Mouse (Mus musculus): ENCODE data around the gene Chpf2. TPM values are rescaled to one million over a fixed set of nuclear protein-coding genes. Genes with fewer than 3 reads are reported as not detected.
A peak's percentile ranks its signal among the peaks of the same experiment; 100 is the strongest.

The Chpf2 gene
- polyA plus RNA-seq, 1 experiment from 2014 or later: 23.0 TPM

DNA sequence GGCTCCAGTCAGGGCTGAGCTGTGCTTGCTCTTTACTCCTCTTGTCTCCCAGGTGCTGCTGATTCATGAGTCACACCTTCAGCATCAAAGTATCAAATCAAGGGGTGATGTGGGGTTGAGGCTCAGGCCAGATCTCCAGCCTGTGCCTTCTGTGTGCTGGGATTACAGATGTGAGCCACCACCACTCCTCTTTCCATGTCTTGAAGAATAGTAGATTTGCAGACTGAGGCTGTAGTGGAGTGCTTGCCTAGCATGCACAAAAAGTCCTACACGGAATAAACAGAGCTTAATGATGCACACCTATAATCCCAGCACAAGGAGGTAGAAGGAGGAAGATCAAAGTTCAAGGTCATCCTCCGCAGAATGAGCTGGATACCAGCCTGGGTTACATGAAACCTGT is 29.8 kb upstream of the Chpf2 start, which contains the start of gene 4931409K22Rik:
Gene 4931409K22Rik, minus strand, starts transcription at position 101 of the 400 bp plus-strand sequence.
- no peak for ATAC-seq (ENCODE audit: insufficient number of reproducible peaks, insufficient read depth, low FRiP score, low TSS enrichment)
- H3K4me2 ChIP-seq (replicated peaks): no peak within 1 kb of the TSS
- no peaks in the 10 kb centered on the region; the same call in 1 of the 2 replicates for H3K27me3 ChIP-seq
- H3K9me3 ChIP-seq: no peaks in the 10 kb centered on the region
- no peak within 1 kb of the TSS for H3K27ac ChIP-seq
- no peaks in the 10 kb centered on the region for H3K36me3 ChIP-seq
- H3K4me3 ChIP-seq: no peak within 1 kb of the TSS
- WGBS: 76% methylated on average over 2 of the region's 2 CpGs
- H3K4me1 ChIP-seq: peaks cover 20% of the 10 kb centered on the region
- no peak within 1 kb of the TSS for H3K9ac ChIP-seq

DNA sequence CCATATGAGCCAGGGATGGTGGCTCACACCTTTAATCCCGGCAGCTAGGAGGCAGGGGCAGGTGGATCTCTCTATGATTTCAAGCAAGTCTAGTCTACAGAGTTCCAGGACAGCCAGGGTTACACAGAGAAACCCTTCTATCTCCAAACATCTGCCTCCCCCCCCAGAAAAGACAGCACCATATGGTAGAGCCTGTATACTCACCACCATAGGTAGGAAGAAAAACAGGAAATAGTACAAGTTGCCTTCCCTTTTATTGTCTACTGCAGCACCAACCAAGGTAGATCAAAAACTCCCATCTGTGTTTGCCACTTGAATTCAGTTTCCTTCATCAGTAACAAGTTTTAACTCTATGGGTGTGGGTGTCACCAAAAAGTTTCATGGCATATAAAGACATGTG is 10.6 kb upstream of the Chpf2 start:
- Histone ChIP-seq H3K27ac (no peak overlapping the region), H3K9me3 (no peaks in the 10 kb centered on the region), H3K27me3 (no peaks in the 10 kb centered on the region), H3K4me1 (peaks cover 8% of the 10 kb centered on the region), H3K9ac (peak overlapping the region; percentile 79), H3K36me3 (peaks cover 43% of the 10 kb centered on the region), H3K4me3 (peak overlapping the region; percentile 83; the same call in 1 of the 2 replicates), H3K4me2 (replicated peaks) (peak overlapping the region; percentile 78)
- 84% methylated on average over 1 of the region's 1 CpGs for WGBS
- ATAC-seq (ENCODE audit: insufficient number of reproducible peaks, insufficient read depth, low FRiP score, low TSS enrichment): no peak

DNA sequence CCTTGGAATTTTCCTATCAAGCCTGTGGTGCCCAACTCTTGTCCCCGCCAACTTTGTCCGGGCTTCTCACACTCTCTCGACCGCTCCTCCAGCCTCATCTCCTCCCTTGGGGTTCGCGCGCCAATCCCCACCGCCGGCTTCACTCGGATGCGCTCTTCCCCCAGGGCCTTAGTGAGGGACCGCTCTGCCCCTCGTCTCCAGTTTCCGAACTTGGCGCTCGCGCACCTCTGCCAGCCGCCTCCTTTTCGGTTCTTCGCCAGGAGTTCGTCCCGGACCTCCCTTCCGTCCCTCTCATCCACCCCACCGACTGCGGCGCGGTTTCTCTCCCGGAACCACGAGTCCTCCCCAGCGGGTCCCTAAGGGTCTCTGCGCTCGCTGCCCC is 9.7 kb upstream of the Chpf2 start:
- Histone ChIP-seq H3K27me3 (no peaks in the 10 kb centered on the region), H3K4me3 (peak overlapping the region; percentile 83), H3K4me1 (peaks cover 8% of the 10 kb centered on the region), H3K4me2 (replicated peaks) (peak overlapping the region; percentile 78), H3K27ac (peak overlapping the region; percentile 78), H3K9me3 (no peaks in the 10 kb centered on the region), H3K9ac (peak overlapping the region; percentile 79), H3K36me3 (peaks cover 35% of the 10 kb centered on the region)
- ATAC-seq (ENCODE audit: insufficient number of reproducible peaks, insufficient read depth, low FRiP score, low TSS enrichment): no peak
- WGBS: under 1% methylated on average over 32 of the region's 32 CpGs

DNA sequence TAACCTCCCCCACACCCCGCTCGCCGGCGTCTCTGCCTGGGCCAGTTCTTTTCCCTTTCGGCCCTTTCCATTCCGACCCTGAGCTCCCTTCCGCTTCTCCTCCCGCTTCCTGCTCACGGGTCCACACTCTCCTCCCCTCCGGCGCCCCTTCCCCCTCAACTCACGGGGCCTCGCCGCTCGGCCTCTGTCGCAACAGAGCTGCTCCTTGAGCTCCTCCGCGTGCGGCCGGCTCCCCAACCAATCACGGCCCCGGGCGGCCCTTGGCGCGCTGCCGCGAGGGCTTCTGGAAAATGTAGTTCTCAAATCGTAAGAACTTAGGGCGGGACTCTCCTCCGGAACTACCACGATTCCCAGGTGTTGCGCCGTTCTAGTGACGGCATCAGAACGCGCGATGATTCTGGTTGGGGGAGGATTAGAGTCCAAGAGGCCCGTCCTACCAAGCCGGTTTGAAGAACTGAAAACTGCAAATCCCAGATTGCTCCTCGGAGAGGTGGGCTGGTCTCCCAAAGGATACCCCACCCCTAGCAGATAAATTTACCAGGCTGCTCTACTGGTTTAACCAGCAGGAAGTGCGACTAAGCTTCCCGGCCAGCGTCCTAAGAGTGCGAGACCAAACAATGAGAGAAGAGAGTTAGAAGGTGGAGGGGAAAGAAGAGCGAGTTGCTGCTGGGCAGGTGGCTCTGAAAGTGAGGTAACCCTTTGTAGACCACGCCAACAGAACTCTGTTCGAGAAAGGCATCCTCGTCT is 9.2 kb upstream of the Chpf2 start, which contains the start of gene Abcf2:
Gene Abcf2, minus strand, starts transcription at position 285 of the 747 bp plus-strand sequence.
- Histone ChIP-seq H3K36me3 (peaks cover 29% of the 10 kb centered on the region), H3K27ac (peak within 1 kb of the TSS; percentile 78), H3K4me2 (replicated peaks) (peak within 1 kb of the TSS; percentile 78), H3K4me1 (peaks cover 8% of the 10 kb centered on the region), H3K9ac (peak within 1 kb of the TSS; percentile 79), H3K4me3 (peak within 1 kb of the TSS; percentile 83), H3K27me3 (no peaks in the 10 kb centered on the region), H3K9me3 (no peaks in the 10 kb centered on the region)
- peak; percentile 97 for ATAC-seq (ENCODE audit: insufficient number of reproducible peaks, insufficient read depth, low FRiP score, low TSS enrichment)
- WGBS: under 1% methylated on average over 48 of the region's 48 CpGs

DNA sequence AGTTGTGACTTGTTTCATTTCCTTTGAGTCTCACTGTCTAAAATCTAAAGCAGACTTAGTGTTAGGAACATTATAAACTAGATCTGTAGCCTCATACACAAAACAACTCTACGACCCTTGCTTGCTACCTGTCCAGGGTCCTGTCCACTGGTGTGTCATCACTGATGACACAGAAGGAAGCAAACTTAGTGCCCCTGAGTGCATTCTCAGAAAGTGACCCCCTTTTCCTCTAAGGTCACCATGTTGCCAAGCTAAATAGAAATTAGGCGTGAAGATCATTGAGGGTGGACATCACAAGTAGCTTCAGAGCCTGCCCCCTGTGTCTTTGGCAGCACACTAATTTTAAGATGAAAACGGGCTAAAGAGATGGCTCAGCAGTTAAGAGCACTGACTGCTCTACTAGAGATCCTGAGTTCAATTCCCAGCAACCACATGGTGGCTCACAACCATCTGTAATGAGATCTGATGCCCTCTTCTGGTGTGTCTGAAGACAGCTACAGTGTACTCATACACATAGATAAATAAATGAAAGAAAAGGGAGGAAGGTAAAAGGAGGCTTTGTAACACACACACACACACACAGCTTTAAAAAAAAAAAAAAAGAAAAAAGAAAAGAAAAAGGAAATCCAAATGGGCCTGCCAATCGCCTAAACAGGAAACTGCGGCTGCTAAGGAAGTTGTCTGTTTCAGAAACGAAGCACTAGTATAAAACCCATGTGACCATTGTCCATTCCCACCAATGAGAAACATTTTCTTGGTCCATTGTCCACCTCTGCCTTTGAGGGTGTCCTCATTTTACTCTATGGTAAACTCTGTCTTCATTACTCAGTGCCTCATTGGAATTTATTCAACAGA is 8.2 kb upstream of the Chpf2 start:
- H3K27ac ChIP-seq: peak overlapping the region; percentile 78

DNA sequence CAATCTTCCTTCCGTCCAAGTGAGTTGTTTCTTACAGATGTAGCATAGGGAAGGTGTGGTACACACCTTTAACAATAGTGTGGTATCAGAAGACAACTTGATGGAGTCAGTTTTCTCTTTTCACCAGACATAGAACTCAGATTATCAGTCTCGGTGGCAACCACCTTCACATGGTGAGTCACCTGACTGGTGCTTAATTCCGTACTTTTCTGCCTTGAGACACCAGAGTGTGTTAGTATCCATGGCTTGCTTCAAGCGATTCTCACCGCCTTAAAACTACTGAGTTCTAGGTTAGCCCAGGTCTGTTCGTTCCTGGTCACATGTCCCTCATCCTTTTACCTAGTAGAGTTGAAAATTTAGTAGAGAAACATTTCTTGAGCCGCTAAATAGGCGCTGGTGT is 435 bp upstream of the Chpf2 start:
- 11% methylated on average over 8 of the region's 8 CpGs for WGBS
- no peak for ATAC-seq (ENCODE audit: insufficient number of reproducible peaks, insufficient read depth, low FRiP score, low TSS enrichment)
- no peaks in the 10 kb centered on the region for H3K9me3 ChIP-seq
- H3K4me3 ChIP-seq: peak overlapping the region; percentile 93
- H3K4me1 ChIP-seq: peaks cover 13% of the 10 kb centered on the region
- peak overlapping the region; percentile 60; the same call in 1 of the 2 replicates for H3K27ac ChIP-seq
- H3K27me3 ChIP-seq: no peaks in the 10 kb centered on the region
- H3K36me3 ChIP-seq: peaks cover 22% of the 10 kb centered on the region
- H3K4me2 ChIP-seq (replicated peaks): peak overlapping the region; percentile 80
- H3K9ac ChIP-seq: peak overlapping the region; percentile 82

More for the DNA sequence above, 8.2 kb upstream of the Chpf2 start:
- H3K27me3 ChIP-seq: no peaks in the 10 kb centered on the region
- WGBS: 71% methylated on average over 6 of the region's 6 CpGs
- H3K4me2 ChIP-seq (replicated peaks): peak overlapping the region; percentile 78
- peak overlapping the region; percentile 50 for H3K9ac ChIP-seq
- ATAC-seq (ENCODE audit: insufficient number of reproducible peaks, insufficient read depth, low FRiP score, low TSS enrichment): no peak
- H3K4me3 ChIP-seq: peak overlapping the region; percentile 83
- H3K4me1 ChIP-seq: peaks cover 8% of the 10 kb centered on the region
- peaks cover 19% of the 10 kb centered on the region for H3K36me3 ChIP-seq
- no peaks in the 10 kb centered on the region for H3K9me3 ChIP-seq

DNA sequence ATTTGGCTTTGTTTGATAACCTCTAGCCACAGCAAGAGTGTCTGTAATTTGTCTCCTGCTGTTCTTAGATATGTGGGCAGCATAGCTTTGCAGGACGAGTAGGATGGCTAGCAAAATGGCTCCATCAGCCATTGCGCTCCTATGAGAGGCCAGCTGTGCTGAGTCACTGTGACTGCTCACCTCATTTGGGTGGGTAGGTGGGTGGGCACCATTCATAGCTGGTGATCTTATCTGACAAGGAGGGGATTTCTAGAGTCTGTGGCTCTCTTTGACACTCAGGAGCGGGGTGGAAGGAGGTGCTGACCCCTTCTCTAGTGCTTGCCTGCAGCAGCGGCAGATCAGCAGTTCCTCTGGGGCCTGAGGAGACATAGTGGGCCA is 648 bp downstream of the Chpf2 start:
- Histone ChIP-seq H3K9ac (peak overlapping the region; percentile 82), H3K9me3 (no peaks in the 10 kb centered on the region), H3K27me3 (0 out of 2 replicates have a peak, but pooled peaks cover 7% of the 10 kb centered on the region), H3K4me3 (peak overlapping the region; percentile 93), H3K4me2 (replicated peaks) (peak overlapping the region; percentile 80), H3K36me3 (peaks cover 33% of the 10 kb centered on the region), H3K4me1 (peaks cover 15% of the 10 kb centered on the region), H3K27ac (peak overlapping the region; percentile 60; the same call in 1 of the 2 replicates)
- 30% methylated on average over 4 of the region's 4 CpGs for WGBS
- no peak for ATAC-seq (ENCODE audit: insufficient number of reproducible peaks, insufficient read depth, low FRiP score, low TSS enrichment)

DNA sequence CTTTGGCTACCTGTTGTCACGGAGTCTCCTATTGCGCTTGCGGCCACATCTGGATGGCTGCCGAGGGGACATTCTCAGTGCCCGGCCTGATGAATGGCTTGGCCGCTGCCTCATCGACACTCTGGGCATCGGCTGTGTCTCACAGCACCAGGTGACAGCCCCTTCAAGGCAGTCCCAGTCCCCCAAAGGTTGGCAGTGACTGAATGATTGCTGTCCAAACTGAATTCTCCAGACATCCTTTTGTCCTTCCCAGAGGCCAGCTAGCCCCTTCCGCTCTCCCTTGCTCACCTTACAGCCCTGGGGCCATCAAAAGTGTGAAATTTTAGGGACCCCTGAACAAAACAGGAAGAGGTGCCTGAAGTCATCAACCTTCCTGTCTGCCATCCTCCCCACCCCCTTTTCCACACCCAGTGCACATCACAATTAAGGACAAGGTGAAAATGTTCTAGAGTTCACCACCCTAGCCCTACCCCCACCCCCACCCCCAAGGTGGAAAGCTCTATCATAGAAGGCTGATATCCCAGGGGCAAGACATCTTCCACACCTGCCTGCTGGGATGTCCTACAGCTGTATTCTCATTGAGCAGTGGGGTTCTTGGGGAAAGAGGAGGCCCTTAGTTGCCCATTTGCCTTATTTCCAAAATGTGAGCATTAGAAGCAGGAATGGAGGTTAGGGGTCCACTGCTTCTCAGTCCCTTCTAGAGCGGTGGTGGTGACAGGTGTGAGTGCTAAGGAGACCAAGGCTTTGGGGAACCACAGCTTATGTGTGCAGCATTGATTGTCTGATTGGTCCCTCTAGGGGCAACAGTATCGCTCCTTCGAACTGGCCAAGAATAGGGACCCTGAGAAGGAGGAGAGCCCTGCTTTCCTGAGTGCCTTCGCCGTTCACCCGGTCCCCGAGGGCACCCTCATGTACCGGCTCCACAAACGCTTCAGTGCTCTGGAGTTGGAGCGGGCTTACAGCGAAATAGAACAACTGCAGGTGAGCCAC is 3.3 kb downstream of the Chpf2 start:
- H3K9me3 ChIP-seq: no peaks in the 10 kb centered on the region
- H3K36me3 ChIP-seq: peaks cover 59% of the 10 kb centered on the region
- H3K27me3 ChIP-seq: peaks cover 11% of the 10 kb centered on the region; the same call in 1 of the 2 replicates
- H3K27ac ChIP-seq: no peak overlapping the region
- WGBS: 89% methylated on average over 20 of the region's 20 CpGs
- no peak overlapping the region for H3K4me3 ChIP-seq
- no peak for ATAC-seq (ENCODE audit: insufficient number of reproducible peaks, insufficient read depth, low FRiP score, low TSS enrichment)
- peaks cover 15% of the 10 kb centered on the region for H3K4me1 ChIP-seq
- no peak overlapping the region for H3K9ac ChIP-seq
- H3K4me2 ChIP-seq (replicated peaks): no peak overlapping the region

DNA sequence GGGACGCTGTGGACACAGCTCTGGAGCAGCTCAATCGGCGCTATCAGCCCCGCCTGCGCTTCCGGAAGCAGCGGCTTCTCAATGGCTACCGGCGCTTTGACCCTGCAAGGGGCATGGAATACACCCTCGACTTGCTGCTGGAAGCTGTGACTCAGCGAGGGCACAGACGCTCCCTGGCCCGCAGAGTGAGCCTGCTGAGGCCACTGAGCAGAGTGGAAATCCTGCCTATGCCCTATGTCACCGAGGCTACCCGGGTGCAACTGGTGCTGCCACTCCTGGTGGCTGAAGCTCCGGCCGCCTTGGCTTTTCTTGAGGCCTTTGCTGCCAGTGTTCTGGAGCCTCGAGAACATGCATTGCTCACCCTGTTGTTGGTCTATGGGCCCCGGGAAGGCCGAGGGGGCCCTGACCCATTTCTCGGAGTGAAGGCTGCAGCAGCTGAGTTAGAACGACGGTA is 4.8 kb downstream of the Chpf2 start:
- whole genome bisulfite sequencing: 26% methylated on average over 23 of the region's 23 CpGs
- Histone ChIP-seq H3K9ac (peak overlapping the region; percentile 30; the same call in 1 of the 2 replicates), H3K36me3 (peaks cover 70% of the 10 kb centered on the region)

DNA sequence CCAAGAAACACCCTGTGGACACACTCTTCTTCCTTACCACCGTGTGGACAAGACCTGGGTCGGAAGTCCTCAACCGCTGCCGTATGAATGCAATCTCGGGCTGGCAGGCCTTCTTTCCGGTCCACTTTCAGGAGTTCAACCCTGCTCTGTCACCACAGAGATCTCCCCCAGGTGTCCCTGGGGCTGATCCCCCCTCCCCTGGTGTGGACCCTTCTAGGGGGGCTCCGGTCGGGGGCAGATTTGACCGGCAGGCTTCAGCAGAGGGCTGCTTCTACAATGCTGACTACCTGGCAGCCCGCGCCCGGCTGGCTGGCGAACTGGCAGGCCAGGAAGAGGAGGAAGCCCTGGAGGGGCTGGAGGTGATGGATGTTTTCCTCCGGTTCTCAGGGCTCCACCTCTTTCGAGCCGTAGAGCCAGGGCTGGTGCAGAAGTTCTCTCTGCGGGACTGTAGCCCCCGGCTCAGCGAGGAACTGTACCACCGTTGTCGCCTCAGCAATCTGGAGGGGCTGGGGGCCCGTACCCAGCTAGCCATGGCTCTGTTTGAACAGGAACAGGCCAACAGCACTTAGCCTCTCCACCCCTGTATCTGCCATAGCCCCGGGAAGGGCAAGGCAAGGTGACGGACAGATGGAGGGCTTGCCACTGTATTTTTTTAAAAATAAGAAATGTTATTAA is 5.4 kb downstream of the Chpf2 start:
- H3K4me1 ChIP-seq: peaks cover 23% of the 10 kb centered on the region
- H3K36me3 ChIP-seq: peaks cover 70% of the 10 kb centered on the region
- H3K9me3 ChIP-seq: no peaks in the 10 kb centered on the region
- peaks cover 11% of the 10 kb centered on the region; the same call in 1 of the 2 replicates for H3K27me3 ChIP-seq
- H3K27ac ChIP-seq: no peak overlapping the region
- no peak for ATAC-seq (ENCODE audit: insufficient number of reproducible peaks, insufficient read depth, low FRiP score, low TSS enrichment)
- WGBS: 52% methylated on average over 24 of the region's 24 CpGs
- no peak overlapping the region for H3K4me3 ChIP-seq
- H3K9ac ChIP-seq: peak overlapping the region; percentile 5; the same call in 1 of the 2 replicates
- no peak overlapping the region for H3K4me2 ChIP-seq (replicated peaks)

More for the DNA sequence above, 4.8 kb downstream of the Chpf2 start:
- Histone ChIP-seq H3K4me2 (replicated peaks) (0 out of 2 replicates have a peak overlapping the region, but pooled peaks have one; percentile 9), H3K27me3 (peaks cover 11% of the 10 kb centered on the region; the same call in 1 of the 2 replicates), H3K9me3 (no peaks in the 10 kb centered on the region), H3K27ac (no peak overlapping the region), H3K4me1 (peaks cover 16% of the 10 kb centered on the region), H3K4me3 (no peak overlapping the region)
- no peak for ATAC-seq (ENCODE audit: insufficient number of reproducible peaks, insufficient read depth, low FRiP score, low TSS enrichment)
